Mouse (Mus musculus) intestine, embryonic 15.5 days (tissue): ENCODE data around the gene Fam155a. TPM values are rescaled to one million over a fixed set of nuclear protein-coding genes. Genes with fewer than 3 reads are reported as not detected.

Source experiments
- ATAC-seq: fragments of 200-750 bp; cut with Nextera tagmentation; 2 replicates; pipeline ENCODE4 v1.8.0; 2017; ENCODE audit warnings: moderate TSS enrichment, moderate library complexity
- H3K27ac ChIP-seq: fragments of 300-500 bp; sonication (generic); 2 replicates; pipeline ENCODE4 v1.5.1; 2015; ENCODE audit warnings: mild to moderate bottlenecking, inconsistent platforms
- H3K27me3 ChIP-seq: fragments of 300-500 bp; sonication (generic); replicated peaks from 2 replicates; pipeline ENCODE4 v1.6.1; 2015; ENCODE audit warnings: inconsistent platforms
- H3K36me3 ChIP-seq: fragments of 300-500 bp; sonication (generic); 2 replicates; pipeline ENCODE4 v1.6.1; 2015; ENCODE audit warnings: inconsistent platforms
- H3K4me1 ChIP-seq: fragments of 300-500 bp; sonication (generic); replicated peaks from 2 replicates; pipeline ENCODE4 v1.6.1; 2015; ENCODE audit warnings: inconsistent platforms
- H3K4me2 ChIP-seq: fragments of 300-500 bp; sonication (generic); replicated peaks from 2 replicates; pipeline ENCODE4 v1.6.1; 2015; ENCODE audit warnings: mild to moderate bottlenecking, inconsistent platforms
- H3K4me3 ChIP-seq: fragments of 300-500 bp; sonication (generic); replicated peaks from 2 replicates; pipeline ENCODE4 v1.5.1; 2015; ENCODE audit warnings: inconsistent platforms
- H3K9ac ChIP-seq: fragments of 300-500 bp; sonication (generic); 2 replicates; pipeline ENCODE4 v1.6.1; 2015; ENCODE audit warnings: inconsistent platforms
- H3K9me3 ChIP-seq: fragments of 300-500 bp; sonication (generic); 2 replicates; pipeline ENCODE4 v1.6.1; 2016; ENCODE audit warnings: inconsistent platforms
- WGBS: fragments of 180-500 bp; shearing (Covaris S2); methylation state at CpG from one replicate; pipeline ENCODE4 v1.1.7; 2015; 5-methylcytosine and 5-hydroxymethylcytosine counted together
- polyA plus RNA-seq: library from polyadenylated mRNA; unstranded; fragments of >200 nt; fragmentation: Nextera tagmentation; extraction: Ambion mirVana; gene quantifications from 2 replicates; pipeline ENCODE4 v1.2.1, GENCODE M21; 2015

The Fam155a gene
- polyA plus RNA-seq, 1 experiment from 2014 or later = 1.4 TPM

- WGBS = 65% methylated on average over 6 of the region's 6 CpGs
- H3K4me1 ChIP-seq = no peaks in the 10 kb centered on the region
- H3K4me3 ChIP-seq = no peak overlapping the region
- no peaks in the 10 kb centered on the region for H3K9me3 ChIP-seq
- H3K27me3 ChIP-seq = no peaks in the 10 kb centered on the region
- H3K9ac ChIP-seq = no peak overlapping the region
- no peaks in the 10 kb centered on the region for H3K36me3 ChIP-seq
- H3K27ac ChIP-seq = no peak overlapping the region
- no peak for ATAC-seq
- H3K4me2 ChIP-seq = no peak overlapping the region
These were observed 224.5 kb downstream of the Fam155a start for GRCm38 (mm10) chr8:9546429-9546828.

DNA sequence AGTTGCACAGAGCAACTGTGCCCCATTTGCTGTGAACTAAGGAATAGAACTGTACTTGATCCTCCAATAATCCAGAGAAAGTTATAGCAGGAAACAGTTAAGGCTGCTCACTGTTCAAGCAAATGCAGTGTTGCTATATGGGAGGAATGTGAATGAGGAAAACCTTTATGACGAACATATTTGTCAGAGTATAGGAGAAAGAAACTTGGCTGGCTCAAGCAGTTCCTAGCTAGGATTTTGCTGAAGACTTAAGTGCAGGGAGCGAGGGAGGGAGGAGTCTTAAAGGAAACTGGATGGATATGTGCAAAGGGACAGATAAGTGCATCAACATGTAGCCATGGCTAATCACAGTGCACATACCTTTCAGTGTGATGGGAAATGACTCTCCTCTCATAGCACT, 225.3 kb downstream of the Fam155a start:
- ATAC-seq = no peak
- H3K9ac ChIP-seq = no peak overlapping the region

DNA sequence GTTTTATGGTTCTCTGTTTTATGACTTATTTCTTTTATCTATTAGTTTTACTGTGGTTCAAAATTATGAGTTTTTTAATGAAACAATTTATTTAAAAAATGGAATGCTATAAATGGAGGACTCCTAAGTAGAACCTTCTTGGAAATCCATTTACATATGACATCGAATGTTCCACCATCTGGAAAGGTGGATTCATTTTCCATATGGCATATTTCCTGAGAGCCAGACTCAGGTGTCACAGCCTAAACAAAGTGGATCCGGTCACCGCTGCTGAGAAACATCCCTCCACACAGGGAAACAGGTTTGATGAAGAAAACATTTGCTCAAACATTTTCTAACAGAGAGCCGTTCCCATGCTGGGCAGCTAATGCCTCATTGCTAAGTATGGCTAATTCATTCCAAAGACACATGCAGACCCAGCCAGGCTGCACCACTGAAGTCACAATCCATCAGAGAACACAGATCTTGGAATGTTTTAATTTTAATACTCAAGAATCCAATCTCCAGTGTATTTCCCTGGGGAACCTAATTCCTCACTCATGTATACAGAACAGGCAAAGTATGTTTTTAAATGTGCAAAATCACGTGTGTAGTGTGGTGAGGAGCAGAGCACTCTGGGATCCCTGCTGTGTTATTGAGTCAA, 235.1 kb downstream of the Fam155a start:
- no peak for ATAC-seq

More for the DNA sequence above, 225.3 kb downstream of the Fam155a start:
- H3K27ac ChIP-seq = no peak overlapping the region
- H3K4me3 ChIP-seq = no peak overlapping the region
- H3K4me2 ChIP-seq = no peak overlapping the region
- no peaks in the 10 kb centered on the region for H3K9me3 ChIP-seq
- no peaks in the 10 kb centered on the region for H3K27me3 ChIP-seq
- H3K36me3 ChIP-seq = no peaks in the 10 kb centered on the region
- no peaks in the 10 kb centered on the region for H3K4me1 ChIP-seq
- 49% methylated on average over 2 of the region's 2 CpGs for WGBS

GRCm38 (mm10) chr8:9526515-9526914, 244.4 kb downstream of the Fam155a start:
- no peaks in the 10 kb centered on the region for H3K27me3 ChIP-seq
- no peak overlapping the region for H3K4me2 ChIP-seq
- no peak for ATAC-seq
- no peak overlapping the region for H3K9ac ChIP-seq
- H3K27ac ChIP-seq = no peak overlapping the region
- no peaks in the 10 kb centered on the region for H3K4me1 ChIP-seq
- WGBS = 81% methylated on average over 3 of the region's 3 CpGs
- H3K9me3 ChIP-seq = no peaks in the 10 kb centered on the region
- H3K4me3 ChIP-seq = no peak overlapping the region
- no peaks in the 10 kb centered on the region for H3K36me3 ChIP-seq

More for the DNA sequence above, 235.1 kb downstream of the Fam155a start:
- Histone ChIP-seq H3K9me3 (no peaks in the 10 kb centered on the region), H3K4me3 (no peak overlapping the region), H3K27ac (no peak overlapping the region), H3K4me1 (no peaks in the 10 kb centered on the region), H3K36me3 (no peaks in the 10 kb centered on the region), H3K27me3 (no peaks in the 10 kb centered on the region), H3K9ac (no peak overlapping the region), H3K4me2 (no peak overlapping the region)
- 79% methylated on average over 5 of the region's 5 CpGs for WGBS

DNA sequence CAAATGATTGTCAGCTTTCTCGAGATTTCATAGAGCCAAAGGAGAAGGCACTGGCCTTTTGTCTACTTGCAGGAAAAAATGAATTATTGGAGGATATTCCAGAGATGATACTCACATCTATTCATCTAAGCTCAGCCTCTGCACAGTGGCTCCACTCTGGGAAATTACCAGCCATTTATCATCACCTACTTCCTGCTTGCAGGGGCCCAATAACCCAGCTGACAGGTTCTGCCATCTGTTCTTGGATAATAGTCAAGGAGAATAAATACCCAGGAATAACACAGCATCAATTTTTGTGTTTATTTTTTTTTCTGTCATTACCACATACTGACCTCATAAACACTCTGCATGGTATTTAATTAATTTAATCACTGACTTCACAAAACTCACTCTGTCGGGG, 249.4 kb downstream of the Fam155a start:
- WGBS = 69% methylated on average over 2 of the region's 2 CpGs
- no peak for ATAC-seq
- Histone ChIP-seq H3K4me2 (no peak overlapping the region), H3K27ac (no peak overlapping the region), H3K27me3 (no peaks in the 10 kb centered on the region), H3K4me3 (no peak overlapping the region), H3K36me3 (no peaks in the 10 kb centered on the region), H3K4me1 (no peaks in the 10 kb centered on the region), H3K9me3 (no peaks in the 10 kb centered on the region), H3K9ac (no peak overlapping the region)

DNA sequence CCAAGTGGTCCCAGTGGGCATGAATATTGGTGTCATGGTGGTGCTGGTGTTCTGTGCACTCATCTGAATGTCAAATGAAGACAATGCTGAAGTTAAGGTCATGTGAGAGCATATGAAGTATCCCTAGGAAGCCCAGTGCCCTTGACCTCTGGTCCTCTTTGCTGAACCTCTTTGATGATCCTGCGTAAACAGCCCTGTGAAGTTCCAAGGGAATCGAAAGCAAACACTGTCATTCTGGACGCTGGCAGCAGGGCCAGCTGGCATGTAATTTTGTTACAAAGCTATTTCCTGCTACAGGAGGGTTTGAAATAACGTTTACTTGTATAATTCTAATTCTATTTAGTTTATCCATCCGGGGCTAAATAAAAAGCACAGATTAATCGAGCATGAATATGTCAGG, 270.2 kb downstream of the Fam155a start:
- ATAC-seq = no peak
- Histone ChIP-seq H3K4me3 (no peak overlapping the region), H3K36me3 (no peaks in the 10 kb centered on the region), H3K4me1 (no peaks in the 10 kb centered on the region), H3K9me3 (no peaks in the 10 kb centered on the region), H3K9ac (no peak overlapping the region), H3K4me2 (no peak overlapping the region), H3K27ac (no peak overlapping the region), H3K27me3 (no peaks in the 10 kb centered on the region)
- 32% methylated on average over 6 of the region's 6 CpGs for WGBS

DNA sequence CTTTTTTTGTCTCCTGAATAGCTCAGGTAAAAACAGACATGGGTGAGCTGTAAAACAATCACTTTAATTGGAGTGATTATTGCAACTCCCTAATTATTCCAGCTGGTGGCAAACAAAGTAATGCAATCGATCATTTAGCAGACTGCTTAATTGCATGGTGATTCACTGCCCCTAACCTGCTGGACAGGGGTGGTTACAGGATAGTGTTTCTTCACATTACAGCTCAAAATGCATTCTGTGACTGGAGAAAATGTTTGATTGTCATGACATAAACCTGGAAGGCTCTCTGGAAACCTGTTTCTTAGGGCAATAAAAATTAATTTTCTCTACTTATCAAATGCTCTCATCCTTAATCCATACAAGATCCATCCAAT, 276.7 kb downstream of the Fam155a start:
- H3K27ac ChIP-seq = no peak overlapping the region
- no peaks in the 10 kb centered on the region for H3K4me1 ChIP-seq
- H3K4me3 ChIP-seq = no peak overlapping the region
- no peaks in the 10 kb centered on the region for H3K36me3 ChIP-seq
- H3K4me2 ChIP-seq = no peak overlapping the region
- H3K27me3 ChIP-seq = no peaks in the 10 kb centered on the region
- no peak overlapping the region for H3K9ac ChIP-seq
- H3K9me3 ChIP-seq = no peaks in the 10 kb centered on the region
- ATAC-seq = no peak
- 41% methylated on average over 1 of the region's 1 CpGs for WGBS

GRCm38 (mm10) chr8:9493557-9494224, 277.3 kb downstream of the Fam155a start:
- Histone ChIP-seq H3K4me3 (no peak overlapping the region), H3K27ac (no peak overlapping the region), H3K9ac (no peak overlapping the region), H3K9me3 (no peaks in the 10 kb centered on the region), H3K4me2 (no peak overlapping the region), H3K27me3 (no peaks in the 10 kb centered on the region), H3K36me3 (no peaks in the 10 kb centered on the region), H3K4me1 (no peaks in the 10 kb centered on the region)
- 38% methylated on average over 8 of the region's 8 CpGs for WGBS
- ATAC-seq = no peak

DNA sequence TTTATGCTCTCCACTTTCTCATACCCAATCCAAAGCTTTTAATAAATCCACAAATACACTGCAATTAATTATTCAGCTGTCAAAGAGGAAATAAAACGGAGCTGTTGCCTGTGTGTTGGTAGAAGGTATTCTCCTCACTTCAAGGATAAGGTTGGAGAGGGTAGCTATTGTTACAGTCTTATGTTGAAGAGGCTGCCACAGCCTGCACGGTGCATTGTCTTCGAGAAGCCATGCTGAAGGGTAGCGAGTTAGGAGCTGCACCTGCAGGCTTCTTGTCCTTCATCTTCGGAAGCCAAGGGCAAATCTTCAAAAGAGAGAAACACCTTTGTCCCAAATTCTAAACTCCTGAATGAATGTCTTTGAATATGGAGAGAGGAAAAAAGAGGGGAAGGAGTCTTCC, 288.4 kb downstream of the Fam155a start:
- no peak overlapping the region for H3K4me3 ChIP-seq
- H3K36me3 ChIP-seq = no peaks in the 10 kb centered on the region
- no peak for ATAC-seq
- H3K27ac ChIP-seq = no peak overlapping the region
- H3K9me3 ChIP-seq = no peaks in the 10 kb centered on the region
- no peaks in the 10 kb centered on the region for H3K27me3 ChIP-seq
- H3K4me1 ChIP-seq = no peaks in the 10 kb centered on the region
- WGBS = 70% methylated on average over 5 of the region's 5 CpGs
- no peak overlapping the region for H3K9ac ChIP-seq
- H3K4me2 ChIP-seq = no peak overlapping the region

GRCm38 (mm10) chr8:9471290-9471689, 299.7 kb downstream of the Fam155a start:
- Histone ChIP-seq H3K9me3 (no peaks in the 10 kb centered on the region), H3K4me2 (no peak overlapping the region), H3K9ac (no peak overlapping the region), H3K27ac (no peak overlapping the region), H3K4me3 (no peak overlapping the region), H3K4me1 (no peaks in the 10 kb centered on the region), H3K27me3 (no peaks in the 10 kb centered on the region), H3K36me3 (no peaks in the 10 kb centered on the region)
- 58% methylated on average over 5 of the region's 5 CpGs for WGBS
- no peak for ATAC-seq

GRCm38 (mm10) chr8:9470114-9470513, 300.8 kb downstream of the Fam155a start:
- H3K27ac ChIP-seq = no peak overlapping the region
- no peaks in the 10 kb centered on the region for H3K27me3 ChIP-seq
- no peaks in the 10 kb centered on the region for H3K9me3 ChIP-seq
- no peak for ATAC-seq
- no peaks in the 10 kb centered on the region for H3K4me1 ChIP-seq
- 71% methylated on average over 3 of the region's 3 CpGs for whole genome bisulfite sequencing
- H3K4me2 ChIP-seq = no peak overlapping the region
- no peak overlapping the region for H3K9ac ChIP-seq
- no peak overlapping the region for H3K4me3 ChIP-seq
- H3K36me3 ChIP-seq = no peaks in the 10 kb centered on the region

DNA sequence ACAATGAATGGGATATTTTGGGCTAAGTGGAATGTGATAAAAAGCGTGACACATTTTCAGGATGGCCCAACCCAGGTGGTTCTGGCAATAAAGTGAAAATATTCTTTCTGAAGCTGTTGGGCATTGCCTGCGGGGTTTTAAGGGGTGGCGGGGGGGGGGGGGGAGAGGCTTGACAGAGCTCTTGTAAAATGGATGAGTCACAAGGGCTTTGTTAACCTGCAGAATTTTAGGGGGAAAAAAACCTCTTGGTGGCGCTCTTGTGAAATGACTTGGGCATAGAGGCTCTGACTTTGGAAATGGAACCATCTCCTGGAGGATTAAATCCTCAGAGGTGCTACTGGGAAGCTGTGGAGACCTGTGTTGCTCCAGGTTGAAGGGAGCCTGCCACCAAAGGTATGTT, 309.9 kb downstream of the Fam155a start:
- H3K9ac ChIP-seq = no peak overlapping the region
- H3K27ac ChIP-seq = no peak overlapping the region
- no peak for ATAC-seq
- H3K27me3 ChIP-seq = no peaks in the 10 kb centered on the region
- no peak overlapping the region for H3K4me2 ChIP-seq
- no peaks in the 10 kb centered on the region for H3K36me3 ChIP-seq
- no peaks in the 10 kb centered on the region for H3K9me3 ChIP-seq
- 67% methylated on average over 4 of the region's 4 CpGs for WGBS
- no peaks in the 10 kb centered on the region for H3K4me1 ChIP-seq
- no peak overlapping the region for H3K4me3 ChIP-seq

DNA sequence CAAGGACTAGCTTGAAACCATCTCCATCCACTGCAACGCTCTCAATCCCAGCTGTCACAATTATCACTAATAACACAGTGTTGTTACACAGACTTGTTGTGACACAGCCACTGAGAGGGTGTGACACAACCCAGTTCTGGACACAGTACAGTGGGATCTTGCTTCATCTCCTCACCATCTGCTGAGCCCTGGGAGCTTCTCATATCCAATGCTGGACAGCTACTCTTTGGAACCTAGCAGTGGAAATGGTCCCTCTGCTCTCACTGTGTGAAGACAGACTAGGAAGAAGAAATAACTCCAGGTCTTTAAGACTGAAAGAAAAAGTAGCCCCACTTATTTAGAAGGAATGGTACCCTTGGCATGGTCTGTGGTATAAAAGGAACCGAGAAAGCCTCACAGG, 310.3 kb downstream of the Fam155a start:
- H3K27ac ChIP-seq = no peak overlapping the region
- H3K4me1 ChIP-seq = no peaks in the 10 kb centered on the region
- H3K9ac ChIP-seq = no peak overlapping the region
- no peak for ATAC-seq
- no peak overlapping the region for H3K4me3 ChIP-seq
- H3K4me2 ChIP-seq = no peak overlapping the region
- H3K36me3 ChIP-seq = no peaks in the 10 kb centered on the region
- no peaks in the 10 kb centered on the region for H3K27me3 ChIP-seq
- WGBS = 81% methylated on average over 2 of the region's 2 CpGs
- H3K9me3 ChIP-seq = no peaks in the 10 kb centered on the region
